Mouse (Mus musculus): ENCODE data around the gene Fam45a.

Fam45a gene

GRCm38 (mm10) chr19:60811098-60812035 lies at the start of gene Fam45a:
TSS of gene Fam45a (plus strand) at chr19:60811585.
- peak; percentile 57 for DNase-seq (ENCODE audit: low spot score)

DNA sequence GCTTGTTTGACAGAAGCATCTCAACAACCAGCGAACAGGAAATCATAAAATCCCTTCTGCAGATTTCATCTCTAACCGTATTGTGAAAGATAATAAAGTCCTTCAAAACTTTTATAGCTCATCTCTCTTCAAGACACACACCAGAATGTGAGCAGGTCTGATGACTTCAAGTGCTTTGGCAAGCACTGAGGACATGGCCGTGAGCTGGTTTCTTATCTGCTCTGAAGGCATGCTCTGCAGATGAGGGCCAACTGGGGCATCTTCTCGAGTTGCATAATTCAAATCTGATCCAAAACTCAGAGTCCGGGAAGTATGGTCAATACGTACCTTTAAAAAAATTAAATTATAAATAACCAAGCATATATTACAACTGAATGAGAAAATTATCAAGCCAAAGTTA lies 38.0 kb upstream of the Fam45a start:
- DNase-seq (ENCODE audit: low spot score) = no peak

GRCm38 (mm10) chr19:60782034-60782433 lies 29.4 kb upstream of the Fam45a start:
- DNase-seq (ENCODE audit: low spot score) = no peak

DNA sequence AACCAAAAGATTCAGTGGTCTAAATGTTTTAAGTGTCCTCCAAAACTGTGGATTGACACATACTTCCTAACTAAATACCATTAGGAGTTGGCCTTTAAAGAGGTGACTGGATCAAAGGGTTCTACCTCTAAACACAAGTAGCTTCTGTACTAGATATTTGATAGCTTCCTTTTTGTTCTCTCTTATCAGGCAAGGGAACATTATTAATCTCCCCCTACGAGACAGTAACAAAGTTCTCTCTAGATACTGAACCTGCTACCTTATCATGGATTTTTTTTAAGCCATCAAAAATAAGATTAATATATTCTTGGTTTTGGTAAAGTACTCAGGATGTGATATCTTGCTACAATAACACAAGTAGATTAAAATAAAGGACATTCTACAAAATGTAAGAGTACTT lies 26.7 kb upstream of the Fam45a start:
- no peak for DNase-seq (ENCODE audit: low spot score)

- no peak for DNase-seq (ENCODE audit: low spot score)
These were observed 23.8 kb upstream of the Fam45a start for GRCm38 (mm10) chr19:60787465-60788150.

DNA sequence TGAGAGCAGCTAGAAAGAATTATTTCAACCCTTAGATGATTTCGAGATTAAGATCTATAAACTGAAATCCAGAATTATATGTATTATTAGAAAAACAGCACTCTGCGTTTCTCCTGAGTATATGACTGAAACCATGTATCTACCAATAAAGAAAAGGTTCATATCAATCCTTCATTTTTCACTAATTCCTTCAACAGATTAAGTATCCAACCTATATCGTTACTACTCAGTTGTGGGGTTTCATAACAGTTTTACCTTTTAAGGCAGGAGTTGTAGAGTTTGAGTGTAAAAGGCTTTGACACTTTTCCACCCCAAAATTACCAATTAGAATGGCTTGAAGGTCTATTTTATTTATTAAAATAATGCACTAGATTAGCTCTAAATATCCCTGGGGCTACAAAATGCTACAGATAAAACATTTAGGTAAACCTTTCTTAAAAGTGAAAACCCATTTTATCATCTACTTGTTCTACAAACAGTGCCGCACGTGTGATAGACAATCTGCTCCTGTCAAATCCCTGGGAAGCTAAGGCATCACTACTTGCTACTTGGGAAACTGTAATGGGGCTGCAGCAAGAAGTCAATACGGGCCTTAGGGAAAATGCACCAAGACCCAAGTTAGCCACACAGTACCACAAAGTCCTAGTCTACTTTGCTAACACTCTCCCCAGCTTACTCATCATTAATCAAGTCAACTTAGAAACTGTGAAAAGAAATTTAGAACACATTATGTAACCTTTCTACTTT lies 23.0 kb upstream of the Fam45a start:
- DNase-seq (ENCODE audit: low spot score) = no peak

GRCm38 (mm10) chr19:60789452-60789851 lies 21.9 kb upstream of the Fam45a start:
- no peak for DNase-seq (ENCODE audit: low spot score)

DNA sequence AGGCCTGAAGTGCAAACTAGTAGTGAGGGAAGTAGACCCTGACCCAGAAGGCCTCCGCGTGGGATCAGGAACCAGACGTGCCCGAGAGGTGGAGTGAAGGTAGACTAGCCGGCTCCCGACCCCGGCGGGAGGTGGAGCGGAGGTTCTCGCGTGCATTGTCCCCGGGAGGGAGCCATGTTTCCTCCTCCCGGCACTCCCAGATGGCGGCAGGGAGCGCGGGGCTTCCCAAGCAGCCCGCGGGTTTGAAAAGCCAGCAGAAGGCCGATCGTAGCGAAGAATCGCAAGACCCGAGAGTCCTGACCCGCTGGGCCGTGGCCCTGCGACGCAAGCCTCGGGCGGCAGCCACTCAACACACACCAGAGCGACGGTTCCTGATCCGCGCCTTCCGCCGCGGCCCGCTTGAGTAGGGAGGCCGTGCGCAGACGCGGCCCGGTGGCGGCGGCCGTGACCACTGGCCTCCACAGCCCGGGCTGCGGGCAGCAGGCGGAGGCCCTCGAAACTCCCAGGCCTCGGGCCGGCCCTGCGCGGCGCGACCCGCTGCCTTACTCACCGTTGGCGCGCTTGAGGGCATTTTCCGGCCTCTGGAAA lies 21.4 kb upstream of the Fam45a start:
- peak; percentile 12 for DNase-seq (ENCODE audit: low spot score)

GRCm38 (mm10) chr19:60790551-60791161 lies 20.7 kb upstream of the Fam45a start, which contains the start of gene Eif3a:
TSS of gene Eif3a (minus strand) at chr19:60790658.
- DNase-seq (ENCODE audit: low spot score) = peak; percentile 85

GRCm38 (mm10) chr19:60791164-60791563 lies 20.2 kb upstream of the Fam45a start:
- DNase-seq (ENCODE audit: low spot score) = no peak

DNA sequence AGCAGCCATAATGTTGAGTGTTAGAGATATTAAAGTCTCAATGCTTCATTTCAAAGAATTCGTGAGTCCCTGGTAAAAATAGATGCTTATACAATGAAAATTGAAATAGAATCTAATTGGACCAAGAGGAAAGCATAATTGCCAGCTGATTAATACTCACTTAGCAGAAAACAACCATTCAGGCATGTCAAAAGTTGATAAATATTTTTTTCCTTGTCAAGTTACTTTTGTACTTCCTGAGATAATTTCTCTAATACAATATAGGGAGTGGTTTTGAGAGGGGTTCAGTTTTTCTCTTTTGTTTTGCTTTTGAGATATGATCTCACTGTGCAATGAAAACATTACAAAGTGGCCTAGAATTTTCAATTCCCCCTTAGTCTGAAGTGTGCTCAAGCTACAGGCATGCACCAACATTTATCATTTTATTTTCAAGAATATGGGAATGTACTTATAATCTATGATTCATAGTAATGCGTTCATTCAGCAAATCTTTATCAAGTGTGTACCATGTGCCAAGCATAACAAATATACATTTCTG lies 18.1 kb upstream of the Fam45a start:
- DNase-seq (ENCODE audit: low spot score) = no peak

DNA sequence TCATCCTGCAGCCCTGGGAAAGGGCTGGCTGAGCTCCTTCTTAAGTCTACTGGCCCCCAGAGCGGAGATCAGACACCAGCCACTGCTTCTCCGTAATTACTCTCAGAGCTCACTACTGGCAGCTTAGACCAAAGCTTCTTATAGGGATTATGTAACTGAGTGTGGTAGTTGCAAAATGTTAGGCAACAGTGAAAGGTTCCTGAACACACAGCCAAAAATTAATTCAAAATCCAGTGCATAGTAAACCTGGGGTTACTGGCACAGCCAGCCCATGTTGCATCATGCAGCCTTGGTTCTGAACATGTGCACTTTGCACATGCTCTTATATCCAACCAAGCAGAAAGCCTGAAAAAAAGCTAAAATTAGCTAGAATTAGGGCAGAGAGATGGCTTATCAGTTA lies 16.1 kb upstream of the Fam45a start:
- no peak for DNase-seq (ENCODE audit: low spot score)

DNA sequence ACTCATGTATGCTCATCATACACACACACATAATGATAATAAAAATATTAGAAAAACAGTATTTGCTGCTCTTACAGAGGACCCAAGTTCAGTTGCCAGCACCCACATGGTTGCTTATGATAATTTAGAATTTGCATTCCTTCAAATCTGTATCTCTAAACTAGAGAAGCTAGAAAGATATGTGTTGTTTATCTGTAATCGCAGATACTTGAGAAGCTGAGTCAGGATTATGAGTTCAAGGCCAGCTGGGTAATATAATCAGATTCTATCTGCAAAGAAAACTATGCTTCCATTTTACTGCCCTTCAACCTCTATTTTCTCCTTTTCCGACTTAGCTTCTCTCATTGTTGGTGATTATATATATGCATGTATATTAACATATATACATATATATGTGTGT lies 14.0 kb upstream of the Fam45a start:
- DNase-seq (ENCODE audit: low spot score) = no peak

GRCm38 (mm10) chr19:60799867-60800569 lies 11.4 kb upstream of the Fam45a start:
- DNase-seq (ENCODE audit: low spot score) = no peak

- no peak for DNase-seq (ENCODE audit: low spot score)
These were observed 6.5 kb upstream of the Fam45a start for GRCm38 (mm10) chr19:60804903-60805302.

- no peak for DNase-seq (ENCODE audit: low spot score)
These were observed 1.5 kb upstream of the Fam45a start for GRCm38 (mm10) chr19:60809927-60810326.

- no peak for DNase-seq (ENCODE audit: low spot score)
These were observed 628 bp downstream of the Fam45a start for GRCm38 (mm10) chr19:60812036-60812389.

- no peak for DNase-seq (ENCODE audit: low spot score)
These were observed 1.7 kb downstream of the Fam45a start for GRCm38 (mm10) chr19:60813133-60813532.

GRCm38 (mm10) chr19:60818677-60819076 lies 7.3 kb downstream of the Fam45a start:
- DNase-seq (ENCODE audit: low spot score) = no peak

GRCm38 (mm10) chr19:60837747-60838146 lies 26.4 kb downstream of the Fam45a start:
- DNase-seq (ENCODE audit: low spot score) = peak; percentile 19

GRCm38 (mm10) chr19:60843324-60843723 lies 31.9 kb downstream of the Fam45a start:
- no peak for DNase-seq (ENCODE audit: low spot score)
